Mouse (Mus musculus): ENCODE results near the gene Tll2. TPM values are rescaled to one million over a fixed set of nuclear protein-coding genes. Genes with fewer than 3 reads are reported as not detected.

Tll2 gene
- polyA plus RNA-seq, 1 experiment, result not detected

DNA sequence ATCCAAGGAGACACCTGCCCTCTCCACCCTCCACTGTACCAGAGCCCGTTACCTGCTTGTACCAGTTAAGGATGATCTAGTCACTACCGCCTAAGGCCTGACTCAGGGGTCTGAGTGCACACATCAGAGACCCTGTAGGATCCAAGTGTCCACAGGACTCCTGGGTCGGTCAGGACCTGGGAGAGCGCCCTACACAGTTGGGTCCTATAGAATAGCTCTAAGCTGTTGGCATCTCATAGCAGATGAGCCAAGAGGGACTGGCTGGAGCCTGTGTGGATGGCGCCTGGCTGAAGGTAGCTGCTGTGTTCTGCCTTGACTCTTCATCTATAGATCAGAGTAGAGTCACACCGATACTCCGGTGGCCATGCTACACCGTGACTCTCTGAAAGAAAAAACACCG is 14.9 kb downstream of the Tll2 start:
- no peak for TF ChIP-seq POLR2A (IDR thresholded peaks at IDR 0.05; ENCODE audit: low read depth, low read length)
- TF ChIP-seq CTCF (IDR thresholded peaks at IDR 0.05; ENCODE audit: extremely low read depth, insufficient read length, insufficient replicate concordance, low read depth, low read length), result no peak
- H3K4me3 ChIP-seq (ENCODE audit: low read depth, low read length), result no peak overlapping the region
- H3K27me3 ChIP-seq (ENCODE audit: control insufficient read depth, insufficient read depth, low read length), result no peaks in the 10 kb centered on the region
- no peak overlapping the region for H3K27ac ChIP-seq (ENCODE audit: insufficient read depth, low read depth, low read length)
- H3K36me3 ChIP-seq (ENCODE audit: control insufficient read depth, insufficient read depth, low read length), result no peaks in the 10 kb centered on the region
- no peaks in the 10 kb centered on the region for H3K4me1 ChIP-seq (ENCODE audit: control insufficient read depth, insufficient read depth, insufficient read length, low read length)
- 75% methylated on average over 9 of the region's 9 CpGs for WGBS

DNA sequence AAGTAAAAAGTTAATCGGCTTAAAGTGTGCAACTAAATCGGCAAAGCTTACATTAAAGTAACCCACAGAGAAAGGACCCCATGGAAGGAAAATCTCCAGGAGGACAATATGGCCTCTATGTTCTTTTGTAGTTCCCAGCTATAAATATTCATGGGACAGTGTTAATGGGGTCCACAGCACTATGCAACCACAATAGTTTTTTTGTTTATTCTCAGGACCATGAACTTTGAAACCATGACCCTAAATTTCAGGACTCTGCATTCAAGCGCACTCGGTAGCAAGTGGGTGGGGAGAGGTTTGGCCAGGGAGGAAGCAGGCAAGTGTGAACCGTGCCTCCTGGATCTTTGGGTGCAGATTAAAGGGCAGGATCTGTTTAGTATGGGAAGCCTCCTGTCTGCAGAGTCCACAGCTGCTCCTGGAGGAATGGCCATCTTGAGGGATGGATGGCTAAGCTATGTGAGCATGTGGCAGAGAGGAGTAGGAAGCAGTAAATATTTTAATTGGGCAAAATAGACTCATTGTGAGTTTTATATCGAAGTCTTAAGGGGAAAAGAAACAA is 15.7 kb downstream of the Tll2 start:
- no peak for TF ChIP-seq CTCF (IDR thresholded peaks at IDR 0.05; ENCODE audit: extremely low read depth, insufficient read length, insufficient replicate concordance, low read depth, low read length)
- TF ChIP-seq POLR2A (IDR thresholded peaks at IDR 0.05; ENCODE audit: low read depth, low read length), result no peak
- WGBS, result 55% methylated on average over 6 of the region's 6 CpGs
- Histone ChIP-seq H3K27ac (ENCODE audit: insufficient read depth, low read depth, low read length) (no peak overlapping the region), H3K36me3 (ENCODE audit: control insufficient read depth, insufficient read depth, low read length) (no peaks in the 10 kb centered on the region), H3K27me3 (ENCODE audit: control insufficient read depth, insufficient read depth, low read length) (no peaks in the 10 kb centered on the region), H3K4me3 (ENCODE audit: low read depth, low read length) (no peak overlapping the region), H3K4me1 (ENCODE audit: control insufficient read depth, insufficient read depth, insufficient read length, low read length) (no peaks in the 10 kb centered on the region)

DNA sequence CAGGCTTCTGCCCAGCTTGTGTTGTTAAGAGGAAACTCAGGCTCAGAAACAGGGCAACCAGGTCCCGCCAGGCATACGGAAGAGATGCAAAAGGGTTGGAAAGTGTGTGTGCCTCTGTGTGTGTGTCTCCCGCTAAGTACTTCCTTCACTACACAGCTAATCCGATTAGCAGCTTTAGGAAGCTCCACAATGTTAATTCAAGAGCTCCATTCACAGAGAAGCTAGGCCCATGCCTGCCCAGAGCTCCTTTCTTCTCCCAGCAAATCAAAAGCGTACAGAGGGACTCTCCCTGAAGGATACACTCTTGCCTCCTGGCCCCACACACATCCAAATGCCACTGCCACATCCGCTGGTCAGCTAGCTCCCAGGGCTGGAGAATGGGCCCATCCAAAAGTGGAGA is 29.3 kb downstream of the Tll2 start:
- no peaks in the 10 kb centered on the region for H3K36me3 ChIP-seq (ENCODE audit: control insufficient read depth, insufficient read depth, low read length)
- H3K27ac ChIP-seq (ENCODE audit: insufficient read depth, low read depth, low read length), result no peak overlapping the region
- 42% methylated on average over 6 of the region's 6 CpGs for WGBS
- TF ChIP-seq CTCF (IDR thresholded peaks at IDR 0.05; ENCODE audit: extremely low read depth, insufficient read length, insufficient replicate concordance, low read depth, low read length) (no peak), POLR2A (IDR thresholded peaks at IDR 0.05; ENCODE audit: low read depth, low read length) (no peak)
- H3K4me3 ChIP-seq (ENCODE audit: low read depth, low read length), result no peak overlapping the region
- H3K27me3 ChIP-seq (ENCODE audit: control insufficient read depth, insufficient read depth, low read length), result no peaks in the 10 kb centered on the region
- H3K4me1 ChIP-seq (ENCODE audit: control insufficient read depth, insufficient read depth, insufficient read length, low read length), result no peaks in the 10 kb centered on the region

DNA sequence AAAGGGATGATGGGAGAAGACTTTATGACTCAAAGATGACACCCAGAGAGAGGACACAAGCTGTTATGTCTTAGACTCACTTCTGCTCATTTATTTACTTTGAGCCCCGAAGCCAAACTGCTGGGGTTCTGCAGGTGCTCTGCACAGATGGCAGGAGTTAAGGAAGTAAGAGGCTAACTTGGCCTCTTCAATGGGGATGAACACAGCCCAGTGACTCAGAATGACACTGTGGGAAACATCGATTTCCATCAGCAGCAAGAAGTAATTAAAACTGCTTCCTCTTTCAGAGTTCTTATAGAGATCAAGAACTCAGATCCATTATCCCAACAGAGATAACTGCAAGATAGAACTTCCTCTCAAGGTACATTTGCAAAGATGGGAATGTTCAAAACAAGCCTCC is 29.8 kb downstream of the Tll2 start:
- no peak overlapping the region for H3K4me3 ChIP-seq (ENCODE audit: low read depth, low read length)
- TF ChIP-seq POLR2A (IDR thresholded peaks at IDR 0.05; ENCODE audit: low read depth, low read length) (no peak), CTCF (IDR thresholded peaks at IDR 0.05; ENCODE audit: extremely low read depth, insufficient read length, insufficient replicate concordance, low read depth, low read length) (no peak)
- no peaks in the 10 kb centered on the region for H3K36me3 ChIP-seq (ENCODE audit: control insufficient read depth, insufficient read depth, low read length)
- no peak overlapping the region for H3K27ac ChIP-seq (ENCODE audit: insufficient read depth, low read depth, low read length)
- H3K27me3 ChIP-seq (ENCODE audit: control insufficient read depth, insufficient read depth, low read length), result no peaks in the 10 kb centered on the region
- H3K4me1 ChIP-seq (ENCODE audit: control insufficient read depth, insufficient read depth, insufficient read length, low read length), result no peaks in the 10 kb centered on the region
- WGBS, result 48% methylated on average over 2 of the region's 2 CpGs

DNA sequence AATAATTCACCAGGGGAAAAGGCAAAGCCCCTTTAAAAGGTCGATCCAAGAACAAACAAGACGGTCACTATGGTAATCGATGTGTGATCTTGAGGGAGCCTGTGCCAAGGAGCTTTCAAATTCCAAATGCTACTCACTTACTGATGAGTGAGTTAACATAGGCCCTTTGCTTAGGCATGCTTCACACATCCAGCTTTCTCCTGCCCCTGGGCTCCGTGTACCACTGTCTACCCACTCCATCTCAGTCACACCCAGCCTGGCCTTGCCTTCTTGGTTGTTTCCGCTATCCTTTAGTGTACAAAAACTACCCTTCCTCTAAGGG is 40.8 kb downstream of the Tll2 start:
- H3K36me3 ChIP-seq (ENCODE audit: control insufficient read depth, insufficient read depth, low read length), result no peaks in the 10 kb centered on the region
- TF ChIP-seq CTCF (IDR thresholded peaks at IDR 0.05; ENCODE audit: extremely low read depth, insufficient read length, insufficient replicate concordance, low read depth, low read length) (no peak), POLR2A (IDR thresholded peaks at IDR 0.05; ENCODE audit: low read depth, low read length) (no peak)
- WGBS, result 49% methylated on average over 5 of the region's 5 CpGs
- no peaks in the 10 kb centered on the region for H3K27me3 ChIP-seq (ENCODE audit: control insufficient read depth, insufficient read depth, low read length)
- no peak overlapping the region for H3K4me3 ChIP-seq (ENCODE audit: low read depth, low read length)
- H3K27ac ChIP-seq (ENCODE audit: insufficient read depth, low read depth, low read length), result no peak overlapping the region
- no peaks in the 10 kb centered on the region for H3K4me1 ChIP-seq (ENCODE audit: control insufficient read depth, insufficient read depth, insufficient read length, low read length)

DNA sequence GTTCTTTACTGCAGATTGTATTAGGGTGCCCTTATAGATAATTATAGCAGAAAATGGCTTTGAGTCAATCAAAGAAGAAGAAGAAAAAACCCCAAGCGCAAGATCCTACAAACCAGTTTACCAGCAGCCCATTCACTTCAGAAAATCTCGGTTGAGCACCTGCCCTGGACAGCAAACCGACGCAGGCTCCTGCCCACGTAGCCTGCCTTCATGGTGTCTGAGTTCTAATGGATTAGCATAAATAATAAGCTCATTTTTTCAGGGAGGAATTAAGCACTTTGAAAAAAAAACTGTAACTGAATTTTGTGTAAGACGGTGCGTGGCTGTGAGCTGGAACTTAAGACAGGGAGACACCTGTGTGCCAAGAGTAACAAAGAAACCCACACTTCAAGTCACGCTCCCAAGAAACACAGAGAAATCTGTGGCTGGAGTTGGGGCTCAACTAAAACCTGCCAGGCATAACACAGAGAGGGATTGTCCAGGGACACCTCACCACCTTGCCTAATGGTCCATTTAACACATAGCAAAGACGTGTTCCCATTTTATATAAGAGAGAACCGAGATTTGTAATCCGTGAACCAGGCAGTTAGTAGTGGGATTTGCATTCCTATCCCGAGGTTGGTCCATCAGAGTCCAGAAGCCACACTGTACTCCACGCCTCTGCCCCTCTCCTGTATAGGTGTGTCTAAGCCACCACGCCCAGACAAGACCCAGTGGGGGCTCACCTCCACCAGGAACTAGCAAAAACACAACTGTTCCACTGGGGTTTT is 41.3 kb downstream of the Tll2 start:
- TF ChIP-seq CTCF (IDR thresholded peaks at IDR 0.05; ENCODE audit: extremely low read depth, insufficient read length, insufficient replicate concordance, low read depth, low read length) (no peak), POLR2A (IDR thresholded peaks at IDR 0.05; ENCODE audit: low read depth, low read length) (no peak)
- 65% methylated on average over 14 of the region's 14 CpGs for WGBS
- H3K4me3 ChIP-seq (ENCODE audit: low read depth, low read length), result no peak overlapping the region
- H3K27me3 ChIP-seq (ENCODE audit: control insufficient read depth, insufficient read depth, low read length), result no peaks in the 10 kb centered on the region
- no peak overlapping the region for H3K27ac ChIP-seq (ENCODE audit: insufficient read depth, low read depth, low read length)
- H3K36me3 ChIP-seq (ENCODE audit: control insufficient read depth, insufficient read depth, low read length), result no peaks in the 10 kb centered on the region
- H3K4me1 ChIP-seq (ENCODE audit: control insufficient read depth, insufficient read depth, insufficient read length, low read length), result no peaks in the 10 kb centered on the region

DNA sequence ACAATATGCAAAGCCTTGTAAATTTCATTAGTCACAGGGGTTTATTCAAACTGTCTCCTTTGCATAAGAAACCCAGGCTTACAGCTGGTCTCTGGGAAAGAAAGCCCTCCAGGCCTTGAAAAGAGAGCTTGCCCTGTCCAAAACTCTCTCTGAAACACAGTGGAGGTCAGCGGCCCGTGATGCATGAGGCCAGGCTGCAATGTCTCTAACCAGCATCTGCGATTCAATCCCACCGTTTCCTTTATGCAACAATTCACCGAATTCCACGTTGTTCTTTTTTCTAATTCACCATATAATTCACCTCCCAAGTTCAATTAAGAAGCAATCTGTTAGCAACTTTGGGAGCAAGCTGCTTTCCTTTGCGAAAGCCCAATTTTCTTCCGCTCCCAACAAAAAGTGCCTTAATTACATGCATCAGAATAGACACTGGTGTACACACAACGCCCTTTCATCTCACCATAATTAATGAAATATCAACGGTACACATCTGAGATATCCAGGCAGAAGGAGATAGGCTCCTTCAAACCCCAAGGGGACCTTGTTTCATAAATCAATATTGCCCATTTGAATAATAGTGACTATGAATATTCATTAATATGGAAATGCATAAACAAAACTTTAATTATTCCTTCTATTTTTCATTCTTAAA is 42.1 kb downstream of the Tll2 start:
- TF ChIP-seq POLR2A (IDR thresholded peaks at IDR 0.05; ENCODE audit: low read depth, low read length) (no peak), CTCF (IDR thresholded peaks at IDR 0.05; ENCODE audit: extremely low read depth, insufficient read length, insufficient replicate concordance, low read depth, low read length) (no peak)
- no peak overlapping the region for H3K4me3 ChIP-seq (ENCODE audit: low read depth, low read length)
- H3K36me3 ChIP-seq (ENCODE audit: control insufficient read depth, insufficient read depth, low read length), result no peaks in the 10 kb centered on the region
- H3K27ac ChIP-seq (ENCODE audit: insufficient read depth, low read depth, low read length), result no peak overlapping the region
- H3K4me1 ChIP-seq (ENCODE audit: control insufficient read depth, insufficient read depth, insufficient read length, low read length), result no peaks in the 10 kb centered on the region
- no peaks in the 10 kb centered on the region for H3K27me3 ChIP-seq (ENCODE audit: control insufficient read depth, insufficient read depth, low read length)
- WGBS, result 81% methylated on average over 10 of the region's 10 CpGs

Data from small intestine, adult 2 months (tissue).